Mouse (Mus musculus) G1E (cell line): ENCODE measurements around the gene Rbms3. TPM values are rescaled to one million over a fixed set of nuclear protein-coding genes. Genes with fewer than 3 reads are reported as not detected.

Experiments
- ATAC-seq: 2 replicates; pipeline ENCODE4 v1.8.0; 2016; ENCODE audit warnings: mild to moderate bottlenecking; ENCODE audit not compliant: insufficient number of reproducible peaks, poor library complexity, low FRiP score, severe bottlenecking; ENCODE audit errors: extremely low read depth
- DNase-seq: peaks from one replicate; pipeline ENCODE4 v3.0.0; 2012; ENCODE audit warnings: low spot score
- H3K27me3 ChIP-seq: 2 replicates; pipeline ENCODE4 v1.6.1; 2012; ENCODE audit warnings: mild to moderate bottlenecking, low read length, inconsistent platforms; ENCODE audit not compliant: insufficient read depth
- H3K36me3 ChIP-seq: replicated peaks from 2 replicates; pipeline ENCODE3; 2012; ENCODE audit warnings: mild to moderate bottlenecking, inconsistent platforms
- H3K4me1 ChIP-seq: 2 replicates; pipeline ENCODE4 v1.6.1; 2012; ENCODE audit warnings: low read depth, low read length, inconsistent platforms, mixed read lengths; ENCODE audit not compliant: insufficient read depth
- H3K4me3 ChIP-seq: 2 replicates; pipeline ENCODE4 v1.5.1; 2012; ENCODE audit warnings: low read depth, mild to moderate bottlenecking, inconsistent platforms, low read length, moderate library complexity, mixed read lengths
- H3K9me3 ChIP-seq: replicated peaks from 2 replicates; pipeline ENCODE4 v1.6.1; 2012; ENCODE audit warnings: inconsistent platforms
- CTCF ChIP-seq: IDR thresholded peaks from 2 replicates; pipeline ENCODE4 v1.5.1; 2012; ENCODE audit warnings: low read depth, low read length, inconsistent platforms, mixed read lengths
- GATA1 ChIP-seq: IDR thresholded peaks from 2 replicates; pipeline ENCODE4 v1.6.1; 2012; ENCODE audit warnings: borderline replicate concordance, low read length, inconsistent platforms, mixed read lengths
- GATA2 ChIP-seq: IDR thresholded peaks from 2 replicates; pipeline ENCODE4 v1.6.1; 2012; ENCODE audit warnings: low read depth, low read length, inconsistent platforms, borderline replicate concordance
- POLR2AphosphoS5 ChIP-seq: IDR thresholded peaks from 2 replicates; pipeline ENCODE4 v1.6.1; 2012; ENCODE audit warnings: low read depth, low read length, inconsistent platforms; ENCODE audit not compliant: insufficient replicate concordance
- TAL1 ChIP-seq: conservative IDR thresholded peaks from 2 replicates; pipeline ENCODE4 v1.6.1; 2012; ENCODE audit warnings: low read depth, low read length, inconsistent platforms, mixed read lengths
- polyA plus RNA-seq: library from polyadenylated mRNA; stranded (reverse); fragments of >175 nt; gene quantifications from 2 replicates; pipeline ENCODE4 v1.2.3, GENCODE M21; 2012
- total RNA-seq, 2 experiments: library from RNA; stranded (forward) in 1 of 2; stranded (reverse) in 1 of 2; fragments of 200-1000 nt in 1 of 2; fragments of >200 nt in 1 of 2; fragmentation: Nextera tagmentation in 1 of 2; gene quantifications; 2 replicates each; pipeline ENCODE4 v1.2.3; 2014 to 2017

Rbms3 gene
- total and polyA plus RNA-seq, 3 experiments: 0.16 TPM; not detected in 2

DNA sequence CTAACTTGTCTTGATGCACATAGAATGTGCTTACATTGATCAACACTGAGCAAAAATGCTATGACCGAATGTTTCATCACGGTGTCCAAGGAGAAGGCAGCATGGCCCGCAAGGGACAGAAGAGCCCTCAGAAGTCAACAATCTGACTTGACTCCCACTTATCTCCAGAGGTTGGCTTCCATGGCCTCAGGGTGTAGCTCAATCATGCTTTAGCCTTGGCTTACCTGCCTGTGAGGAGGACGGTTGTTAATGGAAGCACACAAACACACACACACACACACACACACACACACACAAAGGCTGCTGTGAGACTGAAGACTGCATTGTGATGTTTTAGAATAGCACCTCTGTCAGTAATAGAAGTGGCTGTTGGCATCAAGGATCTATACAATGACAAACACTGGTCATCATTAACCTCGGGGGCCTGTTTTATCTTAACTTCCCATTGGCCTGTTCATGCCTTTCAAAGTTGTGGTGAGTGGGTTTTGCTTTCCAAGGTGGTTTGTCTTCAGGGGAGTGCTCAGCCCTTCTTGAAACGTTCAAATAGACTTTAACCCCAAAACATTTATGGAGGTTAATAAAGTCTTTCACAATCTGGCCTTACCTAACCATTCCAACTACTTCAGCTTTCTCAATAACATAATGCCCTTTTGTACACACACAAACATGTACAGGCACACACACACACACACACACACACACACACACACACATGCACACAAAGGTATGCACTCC, 771.7 kb downstream of the Rbms3 start:
- H3K4me3 ChIP-seq: no peak overlapping the region
- H3K36me3 ChIP-seq: no peaks in the 10 kb centered on the region
- H3K4me1 ChIP-seq: no peaks in the 10 kb centered on the region
- DNase-seq (no peak), ATAC-seq (no peak)
- peaks cover 48% of the 10 kb centered on the region for H3K9me3 ChIP-seq
- TF ChIP-seq GATA2 (no peak), POLR2AphosphoS5 (no peak), GATA1 (no peak), TAL1 (no peak), CTCF (no peak)
- H3K27me3 ChIP-seq: no peaks in the 10 kb centered on the region

DNA sequence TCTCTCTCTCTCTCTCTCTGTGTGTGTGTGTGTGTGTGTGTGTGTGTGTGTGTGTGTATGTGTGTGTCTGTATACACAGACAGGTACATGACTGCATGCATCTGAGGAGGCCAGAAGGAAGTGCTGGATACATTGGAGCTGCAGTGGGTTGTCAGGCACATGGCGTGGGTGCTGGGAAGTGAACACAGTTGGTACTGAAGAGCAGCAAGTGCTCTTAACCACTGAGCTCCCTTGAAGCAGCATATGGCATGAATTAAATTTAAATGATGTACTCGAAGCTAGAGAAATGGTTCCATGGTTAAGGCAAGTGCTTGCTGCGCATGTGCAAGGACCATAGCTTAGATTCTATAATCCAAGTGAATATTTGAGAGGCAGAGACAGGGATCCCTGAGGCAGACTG, 772.6 kb downstream of the Rbms3 start:
- H3K4me1 ChIP-seq: no peaks in the 10 kb centered on the region
- no peaks in the 10 kb centered on the region for H3K27me3 ChIP-seq
- no peak for TF ChIP-seq CTCF
- TF ChIP-seq POLR2AphosphoS5: no peak
- TF ChIP-seq TAL1: no peak
- TF ChIP-seq GATA2: no peak
- TF ChIP-seq GATA1: no peak
- DNase-seq: no peak
- H3K4me3 ChIP-seq: no peak overlapping the region
- H3K9me3 ChIP-seq: peaks cover 47% of the 10 kb centered on the region
- no peaks in the 10 kb centered on the region for H3K36me3 ChIP-seq
- ATAC-seq: no peak

DNA sequence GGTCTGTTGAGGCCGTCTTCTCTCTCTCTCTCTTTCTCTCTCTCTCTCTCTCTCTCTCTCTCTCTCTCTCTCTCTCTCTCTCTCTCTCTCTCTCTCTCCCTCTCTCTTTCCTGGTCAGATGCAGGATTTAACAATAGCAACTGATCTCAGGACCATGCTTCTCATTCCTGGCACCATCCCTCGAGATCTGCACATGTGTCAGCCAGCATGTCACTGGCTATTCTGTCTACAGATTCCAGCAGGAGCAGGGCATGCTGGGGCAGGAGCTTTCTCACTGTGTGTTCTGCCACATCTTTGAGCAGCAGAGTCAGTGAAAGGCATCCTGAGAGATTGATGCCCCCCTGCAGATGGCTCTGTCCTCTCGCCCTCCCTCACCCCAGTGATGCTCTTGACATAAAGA, 774.0 kb downstream of the Rbms3 start:
- H3K36me3 ChIP-seq: no peaks in the 10 kb centered on the region
- no peak for DNase-seq
- no peaks in the 10 kb centered on the region for H3K27me3 ChIP-seq
- peaks cover 49% of the 10 kb centered on the region for H3K9me3 ChIP-seq
- no peaks in the 10 kb centered on the region for H3K4me1 ChIP-seq
- no peak for ATAC-seq
- H3K4me3 ChIP-seq: no peak overlapping the region
- TF ChIP-seq GATA1 (no peak), POLR2AphosphoS5 (no peak), CTCF (no peak), TAL1 (no peak), GATA2 (no peak)

DNA sequence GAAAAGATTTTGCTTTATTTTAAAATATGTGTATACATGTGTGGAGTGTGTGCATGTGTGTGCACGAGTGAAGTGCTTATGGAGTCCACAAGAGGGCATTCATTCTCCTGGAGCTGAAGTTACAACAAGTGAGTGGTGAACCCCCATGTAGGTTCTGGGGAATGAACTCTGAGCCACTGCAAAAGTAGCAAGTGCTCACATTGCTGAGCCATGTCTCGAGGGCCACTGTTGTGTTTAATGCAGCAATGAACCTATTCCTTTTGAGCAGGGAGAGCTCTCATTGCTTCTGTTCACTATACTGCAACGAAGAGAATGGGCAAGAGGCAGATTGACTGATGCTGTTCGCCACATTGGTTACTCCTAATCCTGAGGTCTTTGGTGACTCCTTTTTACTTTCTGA, 780.8 kb downstream of the Rbms3 start:
- ATAC-seq (no peak), DNase-seq (no peak)
- no peaks in the 10 kb centered on the region for H3K36me3 ChIP-seq
- H3K4me3 ChIP-seq: no peak overlapping the region
- H3K9me3 ChIP-seq: peaks cover 41% of the 10 kb centered on the region
- no peaks in the 10 kb centered on the region for H3K27me3 ChIP-seq
- no peak for TF ChIP-seq POLR2AphosphoS5
- no peak for TF ChIP-seq GATA1
- no peak for TF ChIP-seq CTCF
- TF ChIP-seq GATA2: no peak
- no peak for TF ChIP-seq TAL1
- H3K4me1 ChIP-seq: no peaks in the 10 kb centered on the region

DNA sequence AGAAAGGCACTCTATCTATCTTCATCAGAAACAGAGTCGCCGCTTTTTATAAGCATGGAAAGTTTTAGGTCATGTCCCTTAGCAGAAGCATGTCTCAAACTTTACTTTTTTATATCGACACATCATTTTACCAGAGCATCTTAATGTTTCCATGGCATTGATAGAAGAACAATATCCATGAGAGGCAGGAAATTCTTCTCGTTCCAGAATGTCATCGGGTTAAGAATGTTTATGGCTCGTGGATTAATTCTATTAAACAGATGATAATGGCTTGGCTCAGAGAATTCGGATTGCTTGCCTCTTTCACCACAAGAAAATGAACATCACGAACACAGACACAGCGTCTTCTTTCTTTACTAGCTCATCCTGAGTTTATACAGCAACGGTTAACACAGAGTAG, 781.5 kb downstream of the Rbms3 start:
- no peak for DNase-seq
- Histone ChIP-seq H3K4me1 (no peaks in the 10 kb centered on the region), H3K27me3 (no peaks in the 10 kb centered on the region), H3K36me3 (no peaks in the 10 kb centered on the region), H3K4me3 (no peak overlapping the region), H3K9me3 (peaks cover 47% of the 10 kb centered on the region)
- TF ChIP-seq POLR2AphosphoS5 (no peak), GATA1 (no peak), GATA2 (no peak), CTCF (no peak), TAL1 (no peak)
- ATAC-seq: no peak

DNA sequence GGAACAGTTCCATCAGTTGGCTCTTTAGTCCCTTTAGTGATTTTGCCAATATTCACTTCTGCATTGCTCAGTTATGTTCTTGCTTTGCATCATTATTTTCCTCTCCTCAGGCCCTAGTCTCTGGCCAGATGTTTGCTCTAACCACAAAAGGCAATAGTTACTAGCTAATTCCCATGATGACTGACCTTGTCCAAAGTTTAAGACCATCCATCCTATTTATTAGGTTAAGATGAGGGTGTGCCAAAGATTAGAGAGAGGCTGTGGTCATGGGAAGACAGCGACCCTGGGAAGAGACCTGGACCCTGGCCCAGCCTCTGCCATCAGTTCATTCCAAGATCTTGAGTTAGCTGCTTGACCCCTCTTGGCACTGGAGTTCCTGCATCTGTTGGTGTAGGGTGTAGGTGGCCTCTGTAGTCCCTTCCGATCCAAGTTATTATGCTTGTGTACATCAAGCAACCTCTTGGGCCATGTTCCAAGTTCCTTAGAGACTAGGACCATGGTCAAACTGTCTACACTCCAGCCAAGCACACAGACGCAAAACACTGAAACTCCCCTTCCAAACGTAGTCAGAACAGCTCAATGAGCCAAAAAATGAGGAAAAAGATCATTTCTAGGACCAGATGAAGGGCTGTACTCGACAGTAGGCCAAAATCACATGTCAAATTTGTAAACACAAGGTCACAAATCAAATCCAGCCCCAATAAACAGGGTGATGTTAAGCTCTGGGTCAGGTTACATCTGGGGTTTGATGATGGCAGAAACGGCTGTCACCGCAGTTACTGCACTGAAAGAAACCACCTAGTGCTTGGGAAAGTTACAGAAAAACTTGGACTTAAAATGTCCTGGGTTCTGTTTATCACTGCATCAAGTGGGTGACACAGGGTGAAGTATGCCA, 782.2 kb downstream of the Rbms3 start:
- H3K36me3 ChIP-seq: no peaks in the 10 kb centered on the region
- DNase-seq: no peak
- TF ChIP-seq CTCF (no peak), TAL1 (no peak), GATA1 (no peak), POLR2AphosphoS5 (no peak), GATA2 (no peak)
- ATAC-seq: no peak
- no peaks in the 10 kb centered on the region for H3K4me1 ChIP-seq
- peaks cover 44% of the 10 kb centered on the region for H3K9me3 ChIP-seq
- no peaks in the 10 kb centered on the region for H3K27me3 ChIP-seq
- H3K4me3 ChIP-seq: no peak overlapping the region
